Mouse (Mus musculus): ENCODE measurements at regions not wholly inside any gene's neighbourhood (a gene's known extent, or its start where the extent isn't known, plus 50 kb on each side); places are given as distances from the start of the nearest gene placed in this dataset.
"Not testable (repeated sequence)": the region's sequence is repeated elsewhere in the genome, so short reads cannot be mapped to it uniquely, and the experiment has no call there.

- TF ChIP-seq EP300, CTCF (IDR thresholded peaks at IDR 0.05; ENCODE audit: low read depth): not testable (repeated sequence)
These were observed 83.9 kb downstream of the 9530068E07Rik start for GRCm38 (mm10) chr11:52480111-52480510.
